8 mouse cellular contexts compared by ENCODE assay signal in the genomic region with DNA sequence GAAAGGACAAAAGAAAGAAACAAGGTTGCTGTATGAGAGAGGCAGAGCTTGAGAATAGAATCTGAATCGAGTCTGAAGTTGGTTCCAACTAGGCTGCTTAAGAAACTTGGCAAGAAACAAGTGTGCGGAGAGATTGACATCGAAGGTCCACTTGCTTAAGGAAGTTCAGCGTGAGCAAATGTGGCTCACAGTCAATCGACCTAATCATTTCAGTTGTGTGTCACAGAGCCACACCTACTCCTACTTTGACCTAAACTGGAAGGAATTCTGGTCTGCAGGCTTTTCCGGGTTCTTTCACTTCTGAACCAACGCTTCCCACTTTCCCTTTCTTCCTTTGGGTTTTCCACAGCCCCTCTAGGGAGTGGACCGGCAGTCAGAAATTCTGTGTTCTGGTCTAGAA.
DNase-seq lines count a peak whose midpoint lies in the region; ATAC-seq and TF ChIP-seq lines count a peak whose summit lies in the region.

No protein-coding gene starts in this region.

- TF ChIP-seq POLR2A in limb, embryonic 14.5 days (IDR thresholded peaks at IDR 0.05; ENCODE audit: borderline replicate concordance, extremely low read depth, insufficient read depth, insufficient read length) = no peak

- H3K9ac ChIP-seq in limb, embryonic 14.5 days (ENCODE audit: low read depth, low read length, severe bottlenecking) = peak overlapping the region; percentile 52

- no peaks in the 10 kb centered on the region for H3K9me3 ChIP-seq in embryonic facial prominence, embryonic 10.5 days
- H3K9me3 ChIP-seq in limb, embryonic 14.5 days (ENCODE audit: control insufficient read depth, low read length) = no peaks in the 10 kb centered on the region

- no peaks in the 10 kb centered on the region for H3K36me3 ChIP-seq in embryonic facial prominence, embryonic 10.5 days (replicated peaks)
- H3K36me3 ChIP-seq in limb, embryonic 14.5 days (ENCODE audit: control insufficient read depth, insufficient read depth, low read length) = peaks cover 7% of the 10 kb centered on the region; the same call in 1 of the 2 replicates

- H3K4me1 ChIP-seq in embryonic facial prominence, embryonic 10.5 days = peaks cover 22% of the 10 kb centered on the region
- H3K4me1 ChIP-seq in limb, embryonic 14.5 days (ENCODE audit: control insufficient read depth, insufficient read depth, low read length) = peaks cover 23% of the 10 kb centered on the region

- intact Hi-C loops in heart, postnatal 10 days (cut with DNase I) = loop anchor here (1.0 to 5.0 kb wide), 3 partner anchors 52 to 476 kb away; no protein-coding TSS in a partner anchor
- intact Hi-C loops in left cerebral cortex, postnatal 14 days (cut with DNase I) = loop anchor here (2.0 kb wide), 2 partner anchors 103 to 475 kb away; no protein-coding TSS in a partner anchor

- peak overlapping the region; percentile 62 for H3K4me2 ChIP-seq in limb, embryonic 14.5 days (replicated peaks; ENCODE audit: low read depth, low read length, severe bottlenecking)

- DNase-seq in 3T3-L1 (ENCODE audit: low read depth, low spot score) = peak; percentile 90
- no peak for DNase-seq in embryonic facial prominence, embryonic 10.5 days (ENCODE audit: low spot score)
- peak; percentile 55 to 58 for DNase-seq in heart, postnatal 10 days
- peak; percentile 58 for DNase-seq in limb, embryonic 14.5 days (ENCODE audit: low spot score)
- DNase-seq in ovary, postnatal 10 days (ENCODE audit: low spot score) = no peak
- DNase-seq in adrenal gland, adult 8-10 months = no peak
- DNase-seq in left cerebral cortex, postnatal 14 days (ENCODE audit: low spot score in 2 of 2) = no peak
- no peak for DNase-seq in cerebellum, postnatal 25 days

- no peak for ATAC-seq in limb, embryonic 14.5 days (ENCODE audit: low FRiP score, low read depth)

- no peaks in the 10 kb centered on the region for H3K27me3 ChIP-seq in embryonic facial prominence, embryonic 10.5 days (replicated peaks; ENCODE audit: low read depth, poor library complexity, severe bottlenecking)
- no peaks in the 10 kb centered on the region for H3K27me3 ChIP-seq in limb, embryonic 14.5 days (ENCODE audit: control insufficient read depth, insufficient read depth, low read length)

- peak overlapping the region; percentile 86 for H3K27ac ChIP-seq in embryonic facial prominence, embryonic 10.5 days (replicated peaks)
- H3K27ac ChIP-seq in limb, embryonic 14.5 days (replicated peaks; ENCODE audit: low read depth, low read length) = peak overlapping the region; percentile 80

- WGBS in embryonic facial prominence, embryonic 10.5 days = 90% methylated on average over 8 of the region's 8 CpGs
- WGBS in limb, embryonic 14.5 days = 42% methylated on average over 8 of the region's 8 CpGs

- peak overlapping the region; percentile 39 for H3K4me3 ChIP-seq in embryonic facial prominence, embryonic 10.5 days
- H3K4me3 ChIP-seq in limb, embryonic 14.5 days (replicated peaks; ENCODE audit: low read length) = peak overlapping the region; percentile 33

Comparison
In these comparisons a context has a peak if more than half of its experiments do, and no peak if none do; other contexts are left out.
1. DNase-seq: peak in 3T3-L1 (single experiment), heart, postnatal 10 days (2 of 2) and limb, embryonic 14.5 days (single experiment); none in embryonic facial prominence, embryonic 10.5 days (single experiment), ovary, postnatal 10 days (single experiment), adrenal gland, adult 8-10 months (single experiment), left cerebral cortex, postnatal 14 days (0 of 2) and cerebellum, postnatal 25 days (0 of 2).